Mouse (Mus musculus): Measurements from ENCODE around the gene Hddc3. TPM values are rescaled to one million over a fixed set of nuclear protein-coding genes. Genes with fewer than 3 reads are reported as not detected.

Hddc3 gene
- polyA plus RNA-seq, 3 experiments from 2014 or later: 1.8 to 12.2 (median 8.2) TPM

Other genes starting within 250 kb of the Hddc3 start
- gene Idh2, start 227.7 kb upstream of the Hddc3 start, polyA plus RNA-seq (2017; shearing (Covaris generic)): 10 to 100 TPM; 13.5 to 28.7 (median 20.3) TPM
- 10 to 100 TPM; 17.4 to 22.3 (median 18.0) TPM for gene Sema4b, start 156.3 kb upstream of the Hddc3 start, polyA plus RNA-seq (2017; shearing (Covaris generic))
- 100 to 1,000 TPM in 1 of 3 experiments, 10 to 100 TPM in 2; 97.8 to 140 (median 99.4) TPM for gene Cib1, start 110.3 kb upstream of the Hddc3 start, polyA plus RNA-seq (2017; shearing (Covaris generic))
- 10 to 100 TPM in 1 of 3 experiments, 1 to 10 TPM in 2; 5.7 to 10.3 (median 6.7) TPM for gene Gdpgp1, start 110.2 kb upstream of the Hddc3 start, polyA plus RNA-seq (2017; shearing (Covaris generic))
- not detected for gene Ttll13, start 96.7 kb upstream of the Hddc3 start, polyA plus RNA-seq (2017; shearing (Covaris generic))
- 10 to 100 TPM; 25.0 to 31.5 (median 26.9) TPM for gene Ngrn, start 81.9 kb upstream of the Hddc3 start, polyA plus RNA-seq (2017; shearing (Covaris generic))
- 10 to 100 TPM; 22.7 to 35.2 (median 25.1) TPM for gene Vps33b, start 73.5 kb upstream of the Hddc3 start, polyA plus RNA-seq (2017; shearing (Covaris generic))
- gene Prc1, start 48.7 kb upstream of the Hddc3 start, polyA plus RNA-seq (2017; shearing (Covaris generic)): 100 to 1,000 TPM in 1 of 3 experiments, 10 to 100 TPM in 2; 11.6 to 139 (median 16.8) TPM
- gene Rccd1, start 18.6 kb upstream of the Hddc3 start, polyA plus RNA-seq (2017; shearing (Covaris generic)): 10 to 100 TPM in 1 of 3 experiments, 1 to 10 TPM in 2; 3.4 to 10.0 (median 6.5) TPM
- gene Unc45a, start 2.1 kb upstream of the Hddc3 start, polyA plus RNA-seq (2017; shearing (Covaris generic)): 10 to 100 TPM; 39.3 to 51.1 (median 40.1) TPM
- gene Man2a2, start 28.3 kb downstream of the Hddc3 start, polyA plus RNA-seq (2017; shearing (Covaris generic)): 10 to 100 TPM; 11.1 to 30.9 (median 16.4) TPM
- 1 to 10 TPM in 2 of 3 experiments, under 1 TPM in 1; 0.54 to 5.8 (median 2.4) TPM for gene Fes, start 44.8 kb downstream of the Hddc3 start, polyA plus RNA-seq (2017; shearing (Covaris generic))
- 10 to 100 TPM in 1 of 3 experiments, 1 to 10 TPM in 2; 8.4 to 19.1 (median 8.6) TPM for gene Furin, start 62.3 kb downstream of the Hddc3 start, polyA plus RNA-seq (2017; shearing (Covaris generic))
- gene Blm, start 192.0 kb downstream of the Hddc3 start, polyA plus RNA-seq (2017; shearing (Covaris generic)): 10 to 100 TPM in 1 of 3 experiments, 1 to 10 TPM in 2; 6.5 to 10.1 (median 9.6) TPM

Data from inflammation-experienced regulatory T-cells, adult 6 months (primary cell).